ENCODE assay signal across 8 mouse cellular contexts in genomic region chr16:5255779-5256496, GRCm38 (mm10). TPM values are rescaled to one million over a fixed set of nuclear protein-coding genes. Genes with fewer than 3 reads are reported as not detected.
DNase-seq lines count a peak whose midpoint lies in the region; ATAC-seq and TF ChIP-seq lines count a peak whose summit lies in the region.

TSS of gene Eef2kmt (minus strand) at chr16:5255983.

- H3K4me3 ChIP-seq in cortical plate, adult 2 months (ENCODE audit: insufficient read depth, low read length) = peak within 1 kb of the TSS; percentile 37
- peak within 1 kb of the TSS; percentile 95 for H3K4me3 ChIP-seq in megakaryocyte, embryonic 14.5 days (replicated peaks)

- peaks cover 2% of the 10 kb centered on the region for H3K27me3 ChIP-seq in megakaryocyte, embryonic 14.5 days (replicated peaks)

- peak; percentile 37; the same call in 1 of the 2 replicates for TF ChIP-seq CTCF in cortical plate, adult 2 months (IDR thresholded peaks at IDR 0.05; ENCODE audit: extremely low read depth, insufficient read depth, low read length)

- peaks cover 1% of the 10 kb centered on the region; the same call in 1 of the 2 replicates for H3K4me1 ChIP-seq in cortical plate, adult 2 months (ENCODE audit: control insufficient read depth, insufficient read depth, low read length)
- H3K4me1 ChIP-seq in megakaryocyte, embryonic 14.5 days = peaks cover 32% of the 10 kb centered on the region

- TF ChIP-seq POLR2A in cortical plate, adult 2 months (IDR thresholded peaks at IDR 0.05; ENCODE audit: extremely low read depth, insufficient read depth, low read length) = 0 out of 2 replicates have a peak, but pooled peaks have one; percentile 28

- peak; percentile 89 for ATAC-seq in activated CD4-positive, CD25-positive, alpha-beta regulatory T cell, adult 4 months

- no peak within 1 kb of the TSS for H3K27ac ChIP-seq in cortical plate, adult 2 months (ENCODE audit: insufficient read depth, low read length)

- DNase-seq in gastrocnemius, adult 8-10 months (ENCODE audit: low spot score in 2 of 2) = peak; percentile 98
- peak; percentile 87 for DNase-seq in hindlimb bud, embryonic 11.5 days (ENCODE audit: extremely low spot score, low read depth, low spot score)
- DNase-seq in left cerebral cortex, adult 8-10 months (ENCODE audit: low spot score in 2 of 2) = peak; percentile 84 to 97
- DNase-seq in right cerebral cortex, postnatal 10 days (ENCODE audit: low spot score in 2 of 2) = peak; percentile 98
- peak; percentile 96 for DNase-seq in urinary bladder, postnatal 25 days (ENCODE audit: low spot score)

- peaks cover 24% of the 10 kb centered on the region for H3K36me3 ChIP-seq in megakaryocyte, embryonic 14.5 days (replicated peaks; ENCODE audit: low read length)

- H3K9me3 ChIP-seq in megakaryocyte, embryonic 14.5 days = no peaks in the 10 kb centered on the region

RNA-seq across cellular contexts. Expression of gene Eef2kmt, which starts in this region (rescaled TPM):
- polyA plus RNA-seq in activated CD4-positive, CD25-positive, alpha-beta regulatory T cell, adult 4 months (2017; shearing (Covaris generic)) = 10 to 100 TPM; 37.1 to 44.0 TPM
- 10.0 and 10.9 TPM in 2 replicates for polyA plus RNA-seq in cortical plate, adult 2 months (2012; rRNA removed)
- total RNA-seq in gastrocnemius, adult 8-10 months (2022) = 1 to 10 TPM; 6.7 to 10.0 (median 8.0) TPM
- total RNA-seq in left cerebral cortex, adult 8-10 months (2022) = 1 to 10 TPM; 3.8 to 6.8 (median 5.6) TPM
- 2.5 TPM in 1 of 2 replicates, not detected in the other for polyA plus RNA-seq in megakaryocyte, embryonic 14.5 days (2012; ENCODE audit: insufficient read depth, low replicate concordance)
